Mouse (Mus musculus) forebrain, embryonic 15.5 days (tissue): ENCODE measurements around the gene Arhgap22. TPM values are rescaled to one million over a fixed set of nuclear protein-coding genes. Genes with fewer than 3 reads are reported as not detected.

Source experiments
- ATAC-seq: fragments of 200-750 bp; cut with Nextera tagmentation; replicated peaks from 2 replicates; pipeline ENCODE4 v1.8.0; 2017; ENCODE audit warnings: mild to moderate bottlenecking, moderate TSS enrichment, moderate library complexity
- H3K27ac ChIP-seq: fragments of 300-500 bp; sonication (generic); replicated peaks from 2 replicates; pipeline ENCODE4 v1.5.1; 2015; ENCODE audit warnings: mild to moderate bottlenecking, inconsistent platforms
- H3K27me3 ChIP-seq: fragments of 300-500 bp; sonication (generic); 2 replicates; pipeline ENCODE4 v1.6.1; 2015; ENCODE audit warnings: inconsistent platforms
- H3K36me3 ChIP-seq: fragments of 300-500 bp; sonication (generic); 2 replicates; pipeline ENCODE4 v1.6.1; 2015; ENCODE audit warnings: mild to moderate bottlenecking, inconsistent platforms
- H3K4me1 ChIP-seq: fragments of 300-500 bp; sonication (generic); 2 replicates; pipeline ENCODE4 v1.6.1; 2015; ENCODE audit warnings: inconsistent platforms
- H3K4me2 ChIP-seq: fragments of 300-500 bp; sonication (generic); replicated peaks from 2 replicates; pipeline ENCODE4 v1.6.1; 2015; ENCODE audit warnings: mild to moderate bottlenecking, inconsistent platforms
- H3K4me3 ChIP-seq: fragments of 300-500 bp; sonication (generic); 2 replicates; pipeline ENCODE4 v1.5.1; 2015; ENCODE audit warnings: mild to moderate bottlenecking, inconsistent platforms
- H3K9ac ChIP-seq: fragments of 300-500 bp; sonication (generic); replicated peaks from 2 replicates; pipeline ENCODE4 v1.6.1; 2015; ENCODE audit warnings: mild to moderate bottlenecking, inconsistent platforms
- H3K9me3 ChIP-seq: fragments of 300-500 bp; sonication (generic); 2 replicates; pipeline ENCODE4 v1.6.1; 2016; ENCODE audit warnings: inconsistent platforms
- WGBS: fragments of 180-500 bp; shearing (Covaris S2); methylation state at CpG from one replicate; pipeline ENCODE4 v1.1.7; 2015; ENCODE audit warnings: mixed read lengths; 5-methylcytosine and 5-hydroxymethylcytosine counted together
- polyA plus RNA-seq: library from polyadenylated mRNA; unstranded; fragments of >200 nt; fragmentation: Nextera tagmentation; extraction: Ambion mirVana; gene quantifications from 2 replicates; pipeline ENCODE4 v1.2.1, GENCODE M21; 2015

The Arhgap22 gene
- polyA plus RNA-seq, 1 experiment from 2014 or later, result 1.4 TPM

DNA sequence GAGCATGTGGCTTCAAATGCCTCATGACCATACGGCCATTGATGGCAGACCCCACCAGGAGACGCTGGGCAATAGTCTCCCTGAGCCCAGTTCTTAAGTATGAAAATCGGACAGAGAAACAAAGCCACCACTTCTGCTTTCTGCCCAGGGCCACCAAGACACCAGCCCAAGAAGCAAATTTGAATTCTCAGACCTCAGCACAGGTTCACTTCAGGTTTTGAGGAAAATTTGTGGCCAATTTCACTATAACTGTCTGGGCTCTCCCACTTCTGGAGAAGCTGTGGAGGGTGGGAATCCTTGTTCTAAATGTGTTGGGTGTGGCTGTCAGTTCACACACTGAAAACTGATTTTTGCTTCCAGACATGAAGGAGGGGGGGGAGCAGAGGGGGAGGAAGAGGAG lies 19.6 kb upstream of the Arhgap22 start:
- no peak for ATAC-seq
- H3K9ac ChIP-seq, result no peak overlapping the region

DNA sequence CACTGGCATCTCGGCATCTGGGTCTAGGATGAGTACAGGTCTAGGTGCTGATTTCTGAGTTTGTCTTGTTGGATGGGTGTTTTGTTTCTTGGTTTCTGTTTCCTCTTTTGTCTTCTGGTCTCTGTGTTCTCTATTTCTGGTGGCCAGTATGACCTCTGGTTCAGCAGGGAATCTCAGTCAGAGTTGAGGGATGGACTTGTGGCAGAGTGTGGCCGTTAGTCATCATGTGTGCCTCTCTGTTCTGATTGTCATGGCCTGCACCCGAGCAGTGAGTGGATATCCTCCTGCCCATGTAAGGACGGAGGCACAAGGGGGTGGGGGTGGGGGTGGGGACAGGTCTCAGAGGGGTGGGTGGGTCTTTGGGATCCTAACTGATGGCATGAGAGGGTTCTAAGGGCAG lies 11.7 kb upstream of the Arhgap22 start:
- Histone ChIP-seq H3K4me2 (no peak overlapping the region), H3K27ac (no peak overlapping the region), H3K4me3 (no peak overlapping the region), H3K4me1 (no peaks in the 10 kb centered on the region), H3K27me3 (no peaks in the 10 kb centered on the region), H3K9ac (no peak overlapping the region), H3K36me3 (no peaks in the 10 kb centered on the region), H3K9me3 (no peaks in the 10 kb centered on the region)
- 82% methylated on average over 4 of the region's 4 CpGs for WGBS
- ATAC-seq, result no peak

More for the DNA sequence above, 19.6 kb upstream of the Arhgap22 start:
- whole genome bisulfite sequencing, result 81% methylated on average over 3 of the region's 3 CpGs
- Histone ChIP-seq H3K9me3 (no peaks in the 10 kb centered on the region), H3K27ac (no peak overlapping the region), H3K4me3 (no peak overlapping the region), H3K4me2 (no peak overlapping the region), H3K36me3 (no peaks in the 10 kb centered on the region), H3K27me3 (no peaks in the 10 kb centered on the region), H3K4me1 (no peaks in the 10 kb centered on the region)

DNA sequence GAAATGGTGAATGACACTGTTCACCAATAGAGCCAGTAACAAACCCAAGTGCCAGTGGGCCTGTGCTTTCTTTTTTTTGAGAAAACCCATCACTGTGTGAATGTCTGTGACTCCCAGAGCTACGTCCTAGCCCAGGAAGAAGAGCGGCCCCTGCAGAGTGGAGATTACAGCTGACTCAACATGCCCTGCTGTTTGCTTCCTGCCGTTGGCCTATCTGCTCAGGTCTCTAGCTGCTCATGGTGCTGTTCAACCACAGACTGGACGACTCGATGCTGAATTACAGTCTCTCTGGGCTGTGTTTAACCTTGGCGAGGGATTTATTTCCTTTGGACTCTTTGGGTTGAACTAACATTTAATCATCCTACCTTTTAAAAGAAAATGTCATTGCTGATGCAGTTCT lies 10.9 kb upstream of the Arhgap22 start:
- no peak overlapping the region for H3K27ac ChIP-seq
- H3K4me3 ChIP-seq, result no peak overlapping the region
- H3K27me3 ChIP-seq, result no peaks in the 10 kb centered on the region
- H3K9me3 ChIP-seq, result no peaks in the 10 kb centered on the region
- no peaks in the 10 kb centered on the region for H3K4me1 ChIP-seq
- no peak overlapping the region for H3K4me2 ChIP-seq
- H3K9ac ChIP-seq, result no peak overlapping the region
- no peak for ATAC-seq
- WGBS, result 89% methylated on average over 6 of the region's 6 CpGs
- H3K36me3 ChIP-seq, result no peaks in the 10 kb centered on the region

DNA sequence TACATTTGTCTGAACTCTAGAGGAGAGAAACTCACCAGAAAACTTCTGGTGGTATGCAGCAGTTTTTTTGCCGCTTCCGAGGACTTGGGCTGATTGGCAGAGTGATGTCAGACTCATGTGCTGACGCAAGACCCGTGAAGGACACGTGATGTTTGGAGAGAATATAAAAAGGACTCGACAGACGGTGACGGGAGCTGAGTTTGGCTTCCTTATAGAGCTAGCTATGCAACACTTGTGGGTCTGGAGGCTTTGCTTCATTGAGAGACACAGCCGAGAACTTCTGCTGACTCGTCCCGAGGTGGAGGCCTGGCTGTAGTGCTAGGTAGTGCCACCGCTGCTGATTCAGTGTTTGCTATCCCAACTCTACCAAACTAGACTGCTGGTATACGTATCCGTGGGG lies 10.0 kb upstream of the Arhgap22 start:
- no peak overlapping the region for H3K9ac ChIP-seq
- no peaks in the 10 kb centered on the region for H3K36me3 ChIP-seq
- H3K4me2 ChIP-seq, result no peak overlapping the region
- no peaks in the 10 kb centered on the region for H3K27me3 ChIP-seq
- H3K4me1 ChIP-seq, result no peaks in the 10 kb centered on the region
- no peak overlapping the region for H3K4me3 ChIP-seq
- 91% methylated on average over 14 of the region's 14 CpGs for WGBS
- no peak for ATAC-seq
- H3K9me3 ChIP-seq, result no peaks in the 10 kb centered on the region
- no peak overlapping the region for H3K27ac ChIP-seq

DNA sequence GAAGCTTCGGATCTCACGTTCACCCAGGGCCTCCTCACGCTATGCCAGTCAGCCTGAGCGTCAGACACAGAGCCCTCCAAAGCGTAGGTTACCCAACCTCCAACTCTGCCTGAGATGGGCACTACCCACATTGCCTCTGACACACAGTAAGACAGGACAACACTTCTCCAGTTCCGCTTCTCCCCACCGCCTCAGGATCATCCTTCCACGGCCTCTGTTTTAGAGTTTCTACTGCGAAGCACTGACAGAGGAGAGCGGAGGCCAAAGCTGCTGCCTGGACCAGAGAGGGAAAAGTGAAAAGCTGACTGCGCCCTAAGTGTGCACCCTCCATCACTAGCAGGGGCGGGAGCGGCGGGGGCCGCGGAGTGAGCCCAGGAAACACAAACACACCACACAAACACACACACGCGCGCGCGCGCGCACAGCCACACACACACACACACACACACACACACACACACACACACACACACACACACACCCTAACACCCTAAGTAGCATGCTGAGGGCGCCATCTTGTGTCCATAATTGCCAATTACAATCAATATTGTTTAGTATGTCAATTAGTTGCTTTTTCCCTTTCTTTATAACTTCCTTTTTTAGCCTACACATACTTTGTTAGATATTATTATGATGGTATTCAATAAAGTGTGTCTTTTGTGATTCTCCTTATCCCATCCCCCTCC lies 8.4 kb upstream of the Arhgap22 start:
- Histone ChIP-seq H3K4me2 (peak overlapping the region; percentile 41), H3K27me3 (no peaks in the 10 kb centered on the region), H3K4me1 (no peaks in the 10 kb centered on the region), H3K9me3 (no peaks in the 10 kb centered on the region), H3K4me3 (peak overlapping the region; percentile 23), H3K9ac (0 out of 2 replicates have a peak overlapping the region, but pooled peaks have one; percentile 14), H3K27ac (no peak overlapping the region), H3K36me3 (no peaks in the 10 kb centered on the region)
- ATAC-seq, result peak; percentile 65
- WGBS, result 32% methylated on average over 24 of the region's 24 CpGs

DNA sequence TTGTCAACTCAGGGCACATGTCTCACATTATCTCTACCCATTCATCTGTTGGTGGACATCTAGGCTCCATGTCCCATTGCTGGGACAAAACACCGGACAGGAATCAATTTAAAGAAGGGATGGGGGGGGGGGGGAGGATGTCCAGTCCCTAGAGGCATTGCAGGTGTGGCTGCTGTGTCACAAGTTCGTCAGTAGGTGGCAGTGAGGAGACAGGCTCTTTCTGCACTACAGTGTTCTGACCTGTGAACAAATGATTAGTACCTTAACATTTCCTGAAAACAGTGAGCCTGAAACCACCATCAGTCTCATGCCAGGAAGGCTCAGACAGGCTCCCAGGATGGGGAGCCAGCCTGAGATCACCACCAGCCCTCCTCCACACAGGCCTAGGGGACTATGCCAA lies 6.8 kb upstream of the Arhgap22 start:
- ATAC-seq, result no peak
- Histone ChIP-seq H3K4me3 (no peak overlapping the region), H3K27ac (no peak overlapping the region), H3K36me3 (no peaks in the 10 kb centered on the region), H3K9me3 (no peaks in the 10 kb centered on the region), H3K4me2 (no peak overlapping the region), H3K4me1 (no peaks in the 10 kb centered on the region), H3K27me3 (no peaks in the 10 kb centered on the region), H3K9ac (no peak overlapping the region)
- 19% methylated on average over 2 of the region's 2 CpGs for WGBS

DNA sequence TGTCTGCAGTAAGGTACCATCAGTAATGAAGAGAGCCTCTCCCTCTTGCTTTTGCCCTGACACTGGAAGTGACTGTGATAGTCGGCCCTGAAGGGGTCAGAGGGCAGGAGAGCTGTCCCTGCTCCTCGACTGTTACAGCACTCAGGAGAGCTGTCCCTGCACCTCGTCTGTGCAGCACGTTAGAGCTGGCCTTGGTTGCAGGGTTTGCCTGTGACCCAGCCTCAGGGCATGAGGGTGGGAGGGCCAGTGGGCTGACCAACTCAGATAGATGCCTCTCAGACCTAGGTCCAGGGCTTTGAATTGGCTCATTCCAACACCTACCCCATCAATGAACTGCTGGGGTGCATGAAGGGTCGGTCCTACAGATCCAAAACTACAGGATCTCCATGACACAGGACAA lies 5.5 kb upstream of the Arhgap22 start:
- H3K4me1 ChIP-seq, result no peaks in the 10 kb centered on the region
- ATAC-seq, result no peak
- H3K4me3 ChIP-seq, result no peak overlapping the region
- no peak overlapping the region for H3K4me2 ChIP-seq
- H3K27me3 ChIP-seq, result no peaks in the 10 kb centered on the region
- H3K36me3 ChIP-seq, result no peaks in the 10 kb centered on the region
- WGBS, result 41% methylated on average over 5 of the region's 5 CpGs
- H3K9ac ChIP-seq, result no peak overlapping the region
- no peaks in the 10 kb centered on the region for H3K9me3 ChIP-seq
- H3K27ac ChIP-seq, result no peak overlapping the region

DNA sequence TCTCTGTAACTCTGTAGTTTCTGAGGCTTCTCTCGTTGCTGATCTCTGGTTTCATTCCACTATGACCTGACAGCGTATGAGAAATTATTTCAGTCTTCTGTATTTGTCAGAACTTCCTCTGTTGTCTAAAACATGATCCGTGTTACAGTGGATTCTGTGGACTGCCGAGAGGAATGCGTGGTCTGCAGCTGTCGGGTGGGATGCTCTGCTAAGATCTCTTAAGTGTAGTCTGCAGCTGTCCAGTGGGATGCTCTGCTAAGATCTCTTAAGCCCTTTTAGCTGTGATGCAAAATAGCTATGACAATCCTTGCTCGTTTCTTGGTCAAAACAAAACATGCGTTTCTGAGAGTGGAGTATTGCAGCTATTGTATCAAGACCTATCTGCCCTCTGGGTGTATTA lies 3.0 kb upstream of the Arhgap22 start:
- no peaks in the 10 kb centered on the region for H3K36me3 ChIP-seq
- 78% methylated on average over 8 of the region's 8 CpGs for WGBS
- ATAC-seq, result no peak
- peaks cover 7% of the 10 kb centered on the region for H3K4me1 ChIP-seq
- H3K4me3 ChIP-seq, result no peak overlapping the region
- no peak overlapping the region for H3K4me2 ChIP-seq
- no peak overlapping the region for H3K9ac ChIP-seq
- H3K9me3 ChIP-seq, result no peaks in the 10 kb centered on the region
- H3K27ac ChIP-seq, result no peak overlapping the region
- peaks cover 5% of the 10 kb centered on the region; the same call in 1 of the 2 replicates for H3K27me3 ChIP-seq

DNA sequence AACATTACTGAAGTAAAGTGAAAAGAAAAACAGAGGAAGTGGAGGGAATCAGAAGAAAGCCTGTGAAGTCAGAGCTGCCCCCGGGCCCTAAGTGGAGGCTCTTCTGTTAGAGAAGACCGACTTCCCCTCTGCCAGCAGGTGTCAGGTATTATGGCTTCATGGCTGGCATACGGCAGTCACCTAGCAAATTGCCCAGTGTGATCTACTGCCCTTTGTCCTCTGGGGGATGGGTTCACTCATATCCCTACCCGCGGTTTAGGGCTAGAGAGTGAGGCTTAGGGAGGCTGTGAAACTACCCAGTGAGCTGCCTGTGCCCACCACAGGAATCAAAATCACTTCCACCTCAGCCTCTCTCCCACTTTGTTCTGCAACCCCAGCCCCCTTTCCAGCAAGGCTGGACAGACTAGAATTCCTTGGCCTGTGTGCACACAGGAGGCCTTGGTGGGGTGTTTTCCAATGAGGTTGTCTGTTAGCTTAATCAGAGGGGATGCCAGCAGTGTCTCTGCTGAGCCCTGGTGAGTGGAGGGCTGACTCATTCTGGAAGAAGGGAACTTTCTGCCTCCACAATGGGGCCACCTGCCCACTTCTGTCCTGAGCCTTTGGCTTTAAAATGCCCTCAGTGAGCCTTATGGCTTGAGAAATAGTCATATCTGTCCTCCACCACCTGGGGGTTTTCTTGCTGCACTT lies 1.4 kb upstream of the Arhgap22 start:
- Histone ChIP-seq H3K27ac (no peak overlapping the region), H3K9ac (no peak overlapping the region), H3K36me3 (no peaks in the 10 kb centered on the region), H3K27me3 (peaks cover 5% of the 10 kb centered on the region; the same call in 1 of the 2 replicates), H3K4me1 (peaks cover 7% of the 10 kb centered on the region), H3K4me3 (no peak overlapping the region), H3K9me3 (no peaks in the 10 kb centered on the region), H3K4me2 (no peak overlapping the region)
- 68% methylated on average over 5 of the region's 5 CpGs for WGBS
- ATAC-seq, result no peak

DNA sequence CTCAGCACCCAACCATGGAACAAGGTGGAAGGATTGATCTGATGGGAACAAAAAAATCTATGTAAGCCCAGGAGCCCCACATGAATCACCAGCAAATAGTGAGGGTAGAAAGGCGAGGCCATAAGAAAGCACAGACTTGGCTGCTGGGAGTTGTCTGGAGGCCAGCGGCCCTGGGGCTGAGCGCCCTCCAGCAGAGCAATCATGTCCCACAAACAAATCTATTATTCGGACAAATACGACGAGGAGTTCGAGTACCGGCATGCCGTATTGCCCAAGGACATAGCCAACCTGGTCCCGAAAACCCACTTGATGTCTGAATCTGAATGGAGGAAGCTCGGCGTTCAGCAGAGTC lies 892 bp upstream of the Arhgap22 start:
- 88% methylated on average over 12 of the region's 12 CpGs for WGBS
- Histone ChIP-seq H3K9me3 (no peaks in the 10 kb centered on the region), H3K4me2 (no peak overlapping the region), H3K27me3 (peaks cover 5% of the 10 kb centered on the region; the same call in 1 of the 2 replicates), H3K4me1 (peaks cover 7% of the 10 kb centered on the region), H3K36me3 (no peaks in the 10 kb centered on the region), H3K9ac (no peak overlapping the region), H3K4me3 (no peak overlapping the region), H3K27ac (no peak overlapping the region)
- ATAC-seq, result no peak

DNA sequence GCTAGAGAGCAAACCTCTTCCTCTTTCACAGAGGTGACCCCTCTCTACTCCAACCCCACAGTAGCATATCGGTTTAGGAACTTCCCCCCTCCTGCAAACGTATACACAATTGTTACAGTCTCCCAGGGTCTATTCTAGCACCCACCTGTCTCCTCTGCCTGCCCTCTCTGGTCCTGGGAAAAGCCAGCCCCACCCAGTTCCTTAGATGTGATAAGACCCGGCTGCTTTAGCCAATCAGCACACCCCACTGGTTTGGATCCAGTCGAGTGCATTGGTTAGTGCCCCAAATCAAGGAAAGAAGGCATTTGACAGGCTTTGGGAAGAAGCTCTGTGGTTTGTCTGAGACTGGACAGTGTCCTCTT lies 922 bp downstream of the Arhgap22 start:
- no peaks in the 10 kb centered on the region for H3K9me3 ChIP-seq
- WGBS, result 23% methylated on average over 4 of the region's 4 CpGs
- no peak for ATAC-seq
- no peak overlapping the region for H3K9ac ChIP-seq
- peaks cover 5% of the 10 kb centered on the region; the same call in 1 of the 2 replicates for H3K27me3 ChIP-seq
- H3K27ac ChIP-seq, result no peak overlapping the region
- H3K4me2 ChIP-seq, result no peak overlapping the region
- H3K36me3 ChIP-seq, result no peaks in the 10 kb centered on the region
- H3K4me1 ChIP-seq, result peaks cover 7% of the 10 kb centered on the region
- H3K4me3 ChIP-seq, result no peak overlapping the region

DNA sequence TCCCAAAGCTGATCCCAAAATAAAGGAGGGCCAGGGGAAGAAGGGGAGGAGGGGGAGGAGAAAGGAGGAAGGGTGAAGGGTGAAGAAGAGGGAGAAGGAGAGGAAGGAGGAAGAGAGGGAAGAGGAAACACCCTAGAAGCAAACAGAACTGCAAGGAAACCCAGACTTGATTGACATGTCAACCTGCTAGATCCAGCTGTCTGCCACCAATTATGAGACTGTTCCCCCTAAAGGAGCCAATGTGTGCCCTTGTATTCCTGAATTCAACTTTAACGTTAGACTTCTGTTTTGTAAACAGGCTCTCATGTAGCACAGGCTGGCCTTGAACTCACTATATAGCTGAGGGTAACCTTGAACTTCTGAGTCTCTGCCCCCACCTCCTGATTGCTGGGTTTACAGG lies 1.3 kb downstream of the Arhgap22 start:
- Histone ChIP-seq H3K9ac (no peak overlapping the region), H3K36me3 (no peaks in the 10 kb centered on the region), H3K4me2 (no peak overlapping the region), H3K4me1 (peaks cover 7% of the 10 kb centered on the region), H3K4me3 (no peak overlapping the region), H3K27me3 (peaks cover 5% of the 10 kb centered on the region; the same call in 1 of the 2 replicates), H3K27ac (no peak overlapping the region), H3K9me3 (no peaks in the 10 kb centered on the region)
- no peak for ATAC-seq
- WGBS, result 58% methylated on average over 1 of the region's 1 CpGs
